Mouse (Mus musculus): ENCODE results near the gene Saysd1. TPM values are rescaled to one million over a fixed set of nuclear protein-coding genes. Genes with fewer than 3 reads are reported as not detected.

Gene Saysd1
- polyA plus RNA-seq (2014; fragmentation: Illumina TruSeq; extraction: RNeasy Lipid Tissue Mini Kit (QIAGEN cat#74804); ENCODE audit: low read depth, low replicate concordance) = 4.4 TPM

GRCm38 (mm10) chr14:20138484-20139355 lies at the start of gene Saysd1:
TSS of gene Saysd1 (minus strand) at chr14:20138534.

GRCm38 (mm10) chr14:20181466-20181921 lies 43.2 kb upstream of the Saysd1 start, which contains the start of gene Kcnk5:
TSS of gene Kcnk5 (minus strand) at chr14:20181809.

Other genes starting within 250 kb of the Saysd1 start
- gene Gng2, start 160.9 kb downstream of the Saysd1 start, polyA plus RNA-seq (2014; fragmentation: Illumina TruSeq; extraction: RNeasy Lipid Tissue Mini Kit (QIAGEN cat#74804); ENCODE audit: low read depth, low replicate concordance) = 25.5 TPM
- gene Kcnk5, start 43.3 kb upstream of the Saysd1 start, polyA plus RNA-seq (2014; fragmentation: Illumina TruSeq; extraction: RNeasy Lipid Tissue Mini Kit (QIAGEN cat#74804); ENCODE audit: low read depth, low replicate concordance) = 1.3 TPM
- not detected for gene Kcnk16, start 130.7 kb upstream of the Saysd1 start, polyA plus RNA-seq (2014; fragmentation: Illumina TruSeq; extraction: RNeasy Lipid Tissue Mini Kit (QIAGEN cat#74804); ENCODE audit: low read depth, low replicate concordance)
- gene Nudt13, start 156.2 kb upstream of the Saysd1 start, polyA plus RNA-seq (2014; fragmentation: Illumina TruSeq; extraction: RNeasy Lipid Tissue Mini Kit (QIAGEN cat#74804); ENCODE audit: low read depth, low replicate concordance) = 35.0 TPM
- 23.3 TPM for gene Ecd, start 209.6 kb upstream of the Saysd1 start, polyA plus RNA-seq (2014; fragmentation: Illumina TruSeq; extraction: RNeasy Lipid Tissue Mini Kit (QIAGEN cat#74804); ENCODE audit: low read depth, low replicate concordance)
- gene Fam149b, start 209.6 kb upstream of the Saysd1 start, polyA plus RNA-seq (2014; fragmentation: Illumina TruSeq; extraction: RNeasy Lipid Tissue Mini Kit (QIAGEN cat#74804); ENCODE audit: low read depth, low replicate concordance) = 41.0 TPM